Mouse (Mus musculus): Measurements from ENCODE around the gene Enpp3.

GRCm38 (mm10) chr10:24763257-24763656, 79.4 kb downstream of the Enpp3 start:
- TF ChIP-seq CTCF (IDR thresholded peaks at IDR 0.05; ENCODE audit: low read depth, low read length) (no peak), POLR2A (IDR thresholded peaks at IDR 0.05; ENCODE audit: insufficient read depth, low read length) (no peak), EP300 (IDR thresholded peaks at IDR 0.05; ENCODE audit: insufficient read depth, low read depth, low read length) (no peak)

All from ES-Bruce4 (cell line).